Mouse (Mus musculus) ES-E14 (cell line): Measurements from ENCODE around the gene Pde4d.

ENCODE experiments used
- CHD2 ChIP-seq: IDR thresholded peaks from 2 replicates; pipeline ENCODE4 v1.6.1; 2014; ENCODE audit warnings: mild to moderate bottlenecking, low read depth, low read length, inconsistent platforms
- HCFC1 ChIP-seq: IDR thresholded peaks from 2 replicates; pipeline ENCODE4 v1.6.1; 2012; ENCODE audit warnings: low read length, inconsistent platforms, borderline replicate concordance; ENCODE audit not compliant: insufficient read depth
- ZNF384 ChIP-seq: IDR thresholded peaks from 2 replicates; pipeline ENCODE4 v1.6.1; 2012; ENCODE audit warnings: low read depth, low read length, inconsistent platforms

GRCm38 (mm10) chr13:108524548-108524947, 74.8 kb downstream of the Pde4d start:
- TF ChIP-seq HCFC1 (no peak), CHD2 (no peak), ZNF384 (no peak)
